Mouse (Mus musculus): ENCODE data around the gene Rap2c. TPM values are rescaled to one million over a fixed set of nuclear protein-coding genes. Genes with fewer than 3 reads are reported as not detected.

Gene Rap2c
- 21.2 TPM for polyA plus RNA-seq (2014; fragmentation: Illumina TruSeq; extraction: RNeasy Lipid Tissue Mini Kit (QIAGEN cat#74804); ENCODE audit: low read depth, low replicate concordance)

DNA sequence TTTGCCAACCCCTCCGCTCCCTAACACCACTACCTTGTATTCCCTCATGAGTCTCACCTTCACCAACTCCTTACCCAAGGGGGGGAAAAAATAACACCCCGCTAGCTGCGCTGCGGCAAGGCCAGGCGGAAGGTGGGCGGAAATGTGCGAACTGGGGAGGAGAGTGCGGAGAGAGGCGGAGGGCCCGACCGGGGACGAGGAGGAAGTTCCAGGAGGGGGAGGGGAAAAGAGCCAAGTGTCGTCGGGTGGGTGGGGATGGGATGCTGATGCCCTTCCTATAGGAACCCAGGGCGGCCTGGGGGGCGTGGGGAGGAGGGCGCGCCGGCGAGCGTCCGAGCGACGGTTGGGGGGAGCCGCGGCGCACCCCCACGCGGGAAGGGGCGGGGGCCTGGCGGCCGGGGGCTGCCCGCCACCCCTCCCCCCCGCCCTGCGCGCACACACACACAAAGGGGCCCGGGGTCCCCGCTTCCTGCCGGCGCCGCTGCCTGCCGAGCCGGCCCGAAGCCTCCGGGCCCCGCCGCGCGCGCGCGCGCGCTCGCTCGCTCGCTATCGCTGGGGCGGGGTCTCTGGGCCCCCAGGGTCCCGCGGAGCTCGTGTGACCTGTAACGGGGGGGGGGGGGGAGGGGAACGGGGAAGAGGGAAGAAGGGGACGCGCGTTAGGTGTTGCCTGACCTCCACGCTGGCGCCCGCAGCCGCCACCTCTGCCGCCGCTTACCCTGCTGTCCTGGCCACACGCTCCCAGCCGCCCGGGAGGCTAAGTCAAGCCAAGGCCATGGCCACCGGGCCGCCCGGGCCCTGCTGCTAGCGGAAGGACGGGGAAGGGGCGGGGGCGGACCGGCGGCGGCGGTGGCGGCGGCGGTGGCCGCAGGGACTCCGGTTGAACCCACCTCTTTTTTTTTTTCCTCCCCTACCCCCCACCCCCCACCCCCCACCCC, at the start of gene Rap2c:
Gene Rap2c, minus strand, starts transcription at position 168 of the 935 bp plus-strand sequence.

Other genes with a start within 250 kb of the Rap2c start
- gene Stk26, start 177.0 kb downstream of the Rap2c start, polyA plus RNA-seq (2014; fragmentation: Illumina TruSeq; extraction: RNeasy Lipid Tissue Mini Kit (QIAGEN cat#74804); ENCODE audit: low read depth, low replicate concordance) = 3.8 TPM
- gene Frmd7, start 75.3 kb downstream of the Rap2c start, polyA plus RNA-seq (2014; fragmentation: Illumina TruSeq; extraction: RNeasy Lipid Tissue Mini Kit (QIAGEN cat#74804); ENCODE audit: low read depth, low replicate concordance) = 0.63 TPM
- 0.08 TPM for gene Mbnl3, start 188.5 kb upstream of the Rap2c start, polyA plus RNA-seq (2014; fragmentation: Illumina TruSeq; extraction: RNeasy Lipid Tissue Mini Kit (QIAGEN cat#74804); ENCODE audit: low read depth, low replicate concordance)